Comparison of ENCODE assay signal across 26 mouse cellular contexts in genomic region chr14:43319516-43319915, GRCm38 (mm10). TPM values are rescaled to one million over a fixed set of nuclear protein-coding genes. Genes with fewer than 3 reads are reported as not detected.
"Had no signal": no experiment of that assay in that cellular context is flagged by ENCODE, and none has a peak within 500 bp of the region (broad histone marks: within the 10 kb centered on the region; RNA-seq: fewer than 3 reads in every experiment).

No protein-coding gene starts in this region.

RNA-seq across cellular contexts. Expression of gene Gm8127, which starts 25.9 kb away (rescaled TPM):
- polyA plus RNA-seq: heart, embryonic 11.5 days; heart, embryonic 12.5 days; heart, embryonic 13.5 days; heart, embryonic 14.5 days; heart, embryonic 15.5 days; heart, embryonic 16.5 days; heart, postnatal 0 days; hindbrain, embryonic 10.5 days; hindbrain, embryonic 11.5 days; hindbrain, embryonic 12.5 days; hindbrain, embryonic 13.5 days; hindbrain, embryonic 14.5 days; hindbrain, embryonic 15.5 days; hindbrain, embryonic 16.5 days; hindbrain, postnatal 0 days; inflammation-experienced regulatory T-cells, adult 6 months; intestine, embryonic 14.5 days; intestine, embryonic 15.5 days; intestine, embryonic 16.5 days; intestine, postnatal 0 days; kidney, adult 2 months; kidney, embryonic 14.5 days; kidney, embryonic 15.5 days; kidney, embryonic 16.5 days; kidney, postnatal 0 days; large intestine, adult 2 months had no signal

RNA-seq across cellular contexts. Expression of gene 1700001F09Rik, which starts 28.1 kb away (rescaled TPM):
- polyA plus RNA-seq: heart, embryonic 11.5 days; heart, embryonic 12.5 days; heart, embryonic 13.5 days; heart, embryonic 14.5 days; heart, embryonic 15.5 days; heart, embryonic 16.5 days; heart, postnatal 0 days; hindbrain, embryonic 10.5 days; hindbrain, embryonic 12.5 days; hindbrain, embryonic 13.5 days; hindbrain, embryonic 14.5 days; hindbrain, embryonic 15.5 days; hindbrain, embryonic 16.5 days; hindbrain, postnatal 0 days; inflammation-experienced regulatory T-cells, adult 6 months; intestine, embryonic 14.5 days; intestine, embryonic 15.5 days; intestine, embryonic 16.5 days; intestine, postnatal 0 days; kidney, adult 2 months; kidney, embryonic 14.5 days; kidney, embryonic 15.5 days; kidney, embryonic 16.5 days; kidney, postnatal 0 days; large intestine, adult 2 months had no signal

RNA-seq across cellular contexts. Expression of gene Gm9732, which starts 44.7 kb away (rescaled TPM):
- polyA plus RNA-seq: heart, embryonic 11.5 days; heart, embryonic 12.5 days; heart, embryonic 13.5 days; heart, embryonic 14.5 days; heart, embryonic 15.5 days; heart, embryonic 16.5 days; heart, postnatal 0 days; hindbrain, embryonic 10.5 days; hindbrain, embryonic 11.5 days; hindbrain, embryonic 12.5 days; hindbrain, embryonic 14.5 days; hindbrain, embryonic 15.5 days; hindbrain, embryonic 16.5 days; inflammation-experienced regulatory T-cells, adult 6 months; intestine, embryonic 14.5 days; intestine, embryonic 15.5 days; intestine, embryonic 16.5 days; intestine, postnatal 0 days; kidney, embryonic 14.5 days; kidney, embryonic 15.5 days; kidney, embryonic 16.5 days; large intestine, adult 2 months had no signal
